Mouse (Mus musculus) NIH3T3 (cell line): Measurements from ENCODE around the gene Lyl1.

Experiments used
- DNase-seq: peaks from one replicate; pipeline ENCODE4 v3.0.0-alpha.2; 2012; ENCODE audit warnings: low read depth

Lyl1 gene

DNA sequence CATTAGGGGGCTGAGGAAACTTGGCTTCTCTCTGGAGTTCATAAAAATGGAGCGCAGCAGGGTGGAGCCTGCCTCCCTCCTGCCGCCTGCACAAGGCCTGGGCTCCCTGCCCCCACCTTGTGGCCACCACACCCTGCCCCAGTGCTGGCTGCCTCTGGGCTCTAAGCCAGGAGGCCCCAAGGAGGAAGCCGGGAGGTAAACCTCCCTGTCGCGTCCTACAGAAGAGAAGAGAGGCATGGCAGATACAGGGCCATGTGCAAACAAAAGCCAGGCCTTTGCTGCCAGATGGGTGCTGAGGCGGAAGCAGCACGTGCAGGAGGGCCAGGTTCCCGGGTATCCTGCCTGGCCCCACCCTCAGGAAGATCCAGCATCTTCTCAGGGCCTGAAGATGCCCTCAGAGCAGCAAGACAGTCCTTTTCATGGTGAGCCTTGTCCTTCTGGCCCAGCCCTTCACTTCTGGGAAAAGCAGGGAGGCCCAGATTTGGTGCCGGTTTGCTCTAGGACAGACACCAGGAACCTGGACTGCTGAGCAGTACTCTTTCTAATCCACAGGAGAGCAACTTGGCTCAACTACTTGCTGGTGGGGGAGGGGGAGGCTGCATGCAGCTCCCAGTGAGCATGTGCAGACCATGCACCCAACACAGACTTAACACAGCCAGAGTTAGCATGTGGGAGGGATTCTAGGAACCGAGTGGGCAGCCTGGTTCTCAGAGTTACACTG, 21.8 kb downstream of the Lyl1 start, which contains the start of gene G430095P16Rik:
G430095P16Rik (plus strand) TSS at position 158 of the 721 bp plus-strand sequence.
- DNase-seq = peak; percentile 96

- DNase-seq = no peak
Observed at GRCm38 (mm10) chr8:84723571-84723900, 22.3 kb downstream of the Lyl1 start.

DNA sequence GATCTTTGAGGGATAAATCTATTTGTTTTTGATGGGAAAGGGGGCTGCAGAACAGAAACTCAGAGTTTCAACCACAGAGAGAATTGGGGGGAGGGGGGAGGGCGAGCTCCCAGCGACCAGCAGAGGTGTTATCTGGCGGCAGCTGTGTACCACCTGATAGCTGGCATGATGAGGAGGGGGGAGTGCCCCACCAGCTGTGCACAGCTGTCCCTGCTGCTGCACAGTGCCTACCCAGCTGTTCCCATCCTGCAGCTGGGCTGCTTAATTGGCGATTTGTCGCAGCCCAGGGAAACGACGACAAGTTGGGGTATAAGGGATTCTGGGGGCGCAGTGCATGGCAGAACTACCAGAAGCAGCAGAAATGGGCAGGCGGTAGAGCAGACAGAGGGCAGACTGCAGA, 23.4 kb downstream of the Lyl1 start:
- no peak for DNase-seq

- no peak for DNase-seq
Observed at GRCm38 (mm10) chr8:84725246-84725940, 24.1 kb downstream of the Lyl1 start.

- peak; percentile 76 for DNase-seq
Observed at GRCm38 (mm10) chr8:84725941-84726259, 24.6 kb downstream of the Lyl1 start.

- DNase-seq = no peak
Observed at GRCm38 (mm10) chr8:84728474-84728873, 27.2 kb downstream of the Lyl1 start.

- no peak for DNase-seq
Observed at GRCm38 (mm10) chr8:84729921-84730362, 28.7 kb downstream of the Lyl1 start.

DNA sequence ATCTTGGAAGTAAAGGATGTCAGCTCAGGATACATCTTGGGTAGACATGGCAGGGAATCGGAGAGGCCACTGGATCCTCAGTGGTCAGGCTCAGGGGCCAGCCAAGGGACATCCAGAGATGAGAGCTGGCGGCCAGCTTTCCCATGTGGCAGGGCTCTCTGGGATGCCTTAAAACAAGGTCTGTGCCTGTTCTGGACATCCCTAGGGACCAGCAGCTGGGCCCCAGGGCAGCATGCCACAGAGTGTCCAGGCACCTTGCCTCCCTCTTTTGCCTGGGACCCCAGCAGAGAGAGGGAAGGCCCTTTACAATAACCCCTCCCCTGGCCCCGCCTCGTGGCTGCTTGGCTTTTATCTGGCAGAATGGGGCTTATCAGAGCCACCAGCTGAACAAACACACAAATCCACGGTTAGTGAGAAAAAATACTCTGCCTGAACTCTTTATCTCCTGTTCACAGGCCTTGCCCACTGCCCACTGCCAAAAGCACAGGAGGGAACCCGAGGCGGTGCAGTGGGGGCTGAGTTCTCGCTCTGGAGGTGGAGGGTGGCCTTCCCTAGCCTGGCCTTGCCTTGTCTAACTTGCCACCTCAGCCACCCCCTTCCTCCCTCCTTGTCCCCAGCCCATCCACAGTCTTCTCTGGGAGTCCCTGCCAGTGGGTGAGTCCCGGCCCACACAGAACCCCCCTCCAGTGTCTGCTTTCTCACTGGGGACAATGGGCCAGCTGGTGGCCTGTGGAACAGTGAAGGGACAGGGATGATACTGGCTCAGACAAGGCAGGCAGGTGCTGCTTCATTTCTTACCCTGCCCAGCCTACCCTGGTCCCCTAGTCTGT, 29.5 kb downstream of the Lyl1 start:
- no peak for DNase-seq

GRCm38 (mm10) chr8:84731371-84732177, 30.3 kb downstream of the Lyl1 start:
- DNase-seq = peak; percentile 46

DNA sequence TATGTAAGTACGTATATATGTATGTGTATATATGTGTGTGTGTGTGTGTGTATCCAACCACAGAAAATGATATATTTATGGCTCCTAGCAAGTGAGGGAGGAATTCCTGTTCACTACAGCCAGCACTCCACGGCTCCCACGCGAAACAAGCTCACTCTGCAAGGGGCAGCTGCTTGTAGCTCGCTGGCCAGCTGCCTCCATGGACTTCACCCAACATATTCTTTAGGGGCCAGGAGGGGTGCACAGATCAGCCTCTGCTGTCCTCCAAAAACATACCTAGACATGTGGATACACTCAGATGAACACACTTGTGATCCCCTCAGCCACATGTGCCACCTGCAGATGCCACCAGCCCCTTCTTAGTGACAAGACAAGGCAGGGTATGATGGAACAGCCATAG, 31.3 kb downstream of the Lyl1 start:
- peak; percentile 69 for DNase-seq

DNA sequence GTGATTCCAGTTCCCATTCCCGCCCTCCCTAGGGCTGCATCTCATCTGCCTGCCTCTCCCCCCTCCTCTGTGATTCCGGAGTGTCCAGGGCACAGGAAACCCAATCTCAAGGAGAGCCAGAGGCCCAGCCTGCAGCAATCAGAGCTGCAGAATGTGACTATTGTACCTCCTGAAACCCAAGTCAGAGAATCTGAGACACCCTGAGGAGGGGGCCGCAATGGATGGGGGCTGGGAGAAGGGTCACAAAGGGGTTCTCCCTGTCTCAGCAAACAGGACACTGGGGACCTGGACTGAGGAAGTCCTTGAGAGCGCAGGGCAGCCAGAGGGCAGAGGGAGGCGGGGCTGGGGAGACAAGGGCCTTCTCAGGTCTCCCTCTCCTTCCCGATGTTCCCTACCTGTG, 31.7 kb downstream of the Lyl1 start:
- DNase-seq = no peak

DNA sequence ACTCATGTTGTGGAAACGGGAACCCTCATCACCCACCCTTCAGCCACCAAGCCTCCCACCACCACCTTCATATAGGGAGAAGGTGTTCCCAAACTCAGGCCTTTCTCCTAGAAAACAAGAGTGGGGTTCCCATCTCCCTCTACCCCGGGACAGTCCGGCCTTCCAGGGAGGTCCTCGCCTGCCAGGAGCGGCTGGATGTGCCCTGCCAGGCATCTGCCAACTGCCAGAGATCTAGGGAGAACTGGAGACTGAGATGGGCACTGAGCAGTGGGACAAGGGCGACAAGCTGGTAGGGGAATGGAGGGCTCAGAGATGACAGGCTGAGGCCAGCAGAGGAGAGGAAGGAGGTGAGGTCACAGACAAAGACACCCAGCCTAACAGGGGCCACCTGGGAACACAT, 32.7 kb downstream of the Lyl1 start:
- no peak for DNase-seq

DNA sequence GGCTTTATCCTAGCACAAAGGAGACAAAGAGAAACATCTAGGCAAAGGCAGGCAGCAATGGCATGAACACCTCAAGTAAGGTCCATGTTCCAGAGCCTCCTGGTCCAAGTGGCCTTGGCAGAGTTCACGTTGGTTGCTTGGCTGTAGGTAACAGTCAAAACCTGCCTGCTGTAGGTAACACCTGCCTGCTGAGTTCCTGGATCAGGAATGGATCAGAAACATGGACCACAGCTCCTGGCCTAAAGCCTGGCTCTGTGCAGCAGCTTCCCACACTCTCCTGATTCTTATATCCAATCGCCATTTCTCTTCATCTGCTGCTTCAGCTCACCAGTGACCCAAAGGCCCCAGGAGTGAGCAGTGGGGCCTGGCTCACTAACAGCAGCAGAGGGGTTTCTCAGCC, 33.4 kb downstream of the Lyl1 start:
- DNase-seq = no peak

GRCm38 (mm10) chr8:84735597-84735996, 34.3 kb downstream of the Lyl1 start:
- DNase-seq = no peak

- peak; percentile 55 for DNase-seq
Observed at GRCm38 (mm10) chr8:84736521-84736920, 35.3 kb downstream of the Lyl1 start.

DNA sequence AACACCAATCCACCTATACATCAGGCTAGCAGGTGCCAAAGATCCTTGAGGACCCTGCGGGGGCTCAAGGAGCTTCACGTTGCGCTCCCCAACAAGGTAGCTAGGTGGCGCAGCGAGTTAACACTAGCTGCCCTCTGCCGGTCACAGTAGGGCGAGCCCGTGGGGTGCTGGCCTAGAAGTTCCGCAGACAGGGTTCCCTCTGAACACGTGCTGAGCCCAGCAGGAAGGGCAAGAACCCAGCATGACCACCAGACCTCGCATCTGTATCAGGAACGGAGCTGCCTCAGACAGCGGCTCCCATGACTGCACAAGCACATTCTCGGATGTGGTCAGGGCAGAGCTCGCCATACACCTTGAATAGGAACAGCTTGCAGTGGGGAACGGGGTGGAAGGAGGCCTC, 36.4 kb downstream of the Lyl1 start:
- DNase-seq = peak; percentile 88

- DNase-seq = no peak
Observed at GRCm38 (mm10) chr8:84738266-84738665, 37.0 kb downstream of the Lyl1 start.

DNA sequence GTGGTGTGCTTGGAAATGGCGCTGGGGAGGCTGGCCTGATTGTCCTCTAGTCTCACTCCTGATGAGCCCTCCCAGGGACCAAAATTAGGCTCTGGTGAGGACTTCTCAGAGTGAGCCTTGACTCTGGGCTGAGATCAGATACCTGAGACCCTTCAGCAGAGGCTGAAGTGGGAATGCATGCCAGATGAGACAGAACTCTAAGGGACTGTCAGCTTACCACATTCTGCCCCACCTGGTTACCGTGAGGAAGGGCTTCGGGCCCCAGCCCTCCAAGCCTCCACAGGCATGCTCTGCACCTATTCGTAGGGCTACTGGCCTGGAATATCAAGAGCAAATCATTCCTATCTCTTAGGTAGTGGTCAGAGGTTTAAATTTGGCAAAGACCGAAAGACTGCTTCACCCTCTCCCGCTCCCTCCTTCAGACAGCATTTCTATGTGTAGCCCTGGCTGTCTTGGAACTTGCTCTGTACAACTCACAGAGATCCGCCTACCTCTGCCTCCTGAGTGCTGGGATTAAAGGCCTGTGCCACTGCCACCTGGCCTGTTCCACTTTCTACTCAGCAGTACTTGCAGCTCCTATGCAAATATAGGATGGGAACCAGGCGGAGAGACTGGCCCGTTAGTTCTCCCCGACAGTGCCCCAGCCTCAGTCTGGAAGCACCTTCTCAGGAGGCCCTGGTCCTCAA, 37.6 kb downstream of the Lyl1 start:
- DNase-seq = no peak

- peak; percentile 70 for DNase-seq
Observed at GRCm38 (mm10) chr8:84739401-84739742, 38.1 kb downstream of the Lyl1 start.

DNA sequence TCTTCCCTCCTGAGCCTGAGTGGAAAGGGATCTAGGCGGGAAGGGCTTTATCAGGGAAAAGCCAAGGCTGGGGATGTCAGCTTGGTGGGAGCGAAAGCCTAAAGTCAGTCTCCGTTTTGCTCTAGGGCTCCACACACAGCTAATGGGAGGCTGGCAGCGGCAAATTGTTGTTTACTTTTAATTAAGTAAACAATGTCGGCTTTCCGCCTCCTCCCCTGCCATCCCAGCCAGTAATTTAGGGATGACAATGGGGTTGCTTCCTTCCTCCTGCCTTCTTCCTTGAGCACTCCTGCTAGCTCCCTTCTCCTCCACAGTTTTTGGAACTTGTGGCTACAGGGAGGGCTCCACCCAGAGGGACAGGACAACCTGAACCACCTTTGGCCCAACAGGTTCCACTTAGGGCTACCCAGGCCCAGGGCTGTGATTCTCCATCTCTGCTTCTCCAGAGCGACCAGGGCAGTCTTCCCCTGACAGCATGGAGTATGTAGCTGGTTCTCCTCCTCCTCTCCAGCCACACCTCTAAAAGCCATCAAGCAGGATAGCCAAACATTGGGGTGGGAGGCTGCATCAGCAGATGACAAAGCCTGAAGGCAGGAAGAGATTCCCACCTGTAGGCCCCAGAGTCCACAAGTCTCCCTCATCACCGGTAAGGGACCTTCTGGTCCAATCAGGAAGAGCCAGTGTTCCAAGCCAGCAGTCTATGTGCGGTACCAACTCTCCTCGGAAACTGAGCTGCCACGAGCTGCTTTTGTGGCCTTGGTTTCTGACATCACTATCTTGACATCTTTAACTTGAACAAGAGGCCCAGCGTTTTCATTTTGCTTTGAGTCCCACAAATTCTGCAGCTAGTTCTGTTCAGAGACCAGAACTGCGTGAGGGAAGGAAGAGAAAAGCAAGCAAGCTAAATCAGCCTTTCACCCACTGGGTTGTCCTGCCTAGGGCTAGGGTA, 39.9 kb downstream of the Lyl1 start:
- DNase-seq = no peak
